ENCODE assay signal across 15 mouse cellular contexts in the genomic region with DNA sequence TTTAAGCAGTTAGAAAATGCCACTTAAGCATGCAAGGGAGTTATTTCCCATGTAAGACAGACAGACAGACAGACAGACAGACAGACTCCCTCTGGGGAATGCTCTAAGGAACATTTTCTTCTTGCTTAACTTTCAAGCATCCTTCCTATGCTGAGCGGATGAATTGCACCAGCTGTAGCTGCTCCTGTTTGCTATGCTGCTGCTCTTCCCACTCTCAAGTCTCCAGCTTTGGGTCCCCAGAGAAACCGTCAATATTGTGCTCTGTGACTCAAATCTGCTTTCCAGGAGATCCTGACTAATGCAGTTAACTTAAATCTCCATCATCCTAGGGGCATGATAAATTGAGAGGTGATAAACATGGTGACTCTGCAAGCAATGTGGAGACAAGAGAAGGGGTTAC.
"Had no signal": no experiment of that assay in that cellular context is flagged by ENCODE, and none has a peak within 500 bp of the region (broad histone marks: within the 10 kb centered on the region; RNA-seq: fewer than 3 reads in every experiment).

No protein-coding gene starts in this region.

- ATAC-seq: hindbrain, postnatal 0 days; intestine, embryonic 16.5 days; liver, embryonic 12.5 days had no signal

- DNase-seq: gastrocnemius, postnatal 14 days; gastrocnemius, postnatal 36 days; heart, adult 2 months; heart, postnatal 14 days; heart, postnatal 36 days; kidney, adult 11 months; kidney, adult 2 months; kidney, adult 9 months; kidney, postnatal 14 days; kidney, postnatal 36 days; layer of hippocampus, postnatal 36 days; left cerebral cortex, postnatal 4 days had no signal
